Mouse (Mus musculus): ENCODE measurements around the gene Zic5. TPM values are rescaled to one million over a fixed set of nuclear protein-coding genes. Genes with fewer than 3 reads are reported as not detected.
"Not testable (repeated sequence)": the region's sequence is repeated elsewhere in the genome, so short reads cannot be mapped to it uniquely, and the experiment has no call there.

The Zic5 gene
- polyA plus RNA-seq, 1 experiment, result not detected

GRCm38 (mm10) chr14:122467926-122468841 is 2.7 kb upstream of the Zic5 start:
- no peak for DNase-seq (ENCODE audit: low read depth, low spot score)
- WGBS, result 8% methylated on average over 23 of the region's 23 CpGs

DNA sequence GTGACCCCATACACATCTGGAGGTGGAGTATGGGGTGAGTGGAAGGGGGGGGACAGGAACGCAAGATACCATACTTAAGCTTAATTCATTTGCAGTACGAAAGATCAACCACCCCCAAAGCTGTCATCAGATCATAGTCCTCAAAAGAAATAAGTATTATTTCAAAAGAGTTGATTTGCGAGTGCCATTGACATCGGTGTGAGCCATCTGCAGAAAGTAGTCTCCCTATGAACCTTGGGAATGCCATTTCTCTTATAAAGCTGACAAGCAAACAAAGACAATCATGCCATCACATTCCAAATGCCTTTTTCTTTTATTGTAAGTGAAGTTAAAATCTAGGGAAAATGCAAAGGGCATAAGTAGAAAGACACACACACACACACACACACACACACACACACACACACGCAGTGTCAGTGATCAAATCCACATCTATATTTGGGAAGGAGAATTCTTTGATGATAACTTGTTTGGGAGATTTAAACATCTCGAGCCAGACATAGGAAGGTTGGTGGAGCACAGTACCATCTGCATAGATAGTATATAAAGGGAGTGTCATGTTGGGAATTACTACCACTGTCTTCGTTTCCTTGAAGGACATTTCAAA is 1.4 kb upstream of the Zic5 start:
- no peak for DNase-seq (ENCODE audit: low read depth, low spot score)
- 44% methylated on average over 7 of the region's 7 CpGs for WGBS

DNA sequence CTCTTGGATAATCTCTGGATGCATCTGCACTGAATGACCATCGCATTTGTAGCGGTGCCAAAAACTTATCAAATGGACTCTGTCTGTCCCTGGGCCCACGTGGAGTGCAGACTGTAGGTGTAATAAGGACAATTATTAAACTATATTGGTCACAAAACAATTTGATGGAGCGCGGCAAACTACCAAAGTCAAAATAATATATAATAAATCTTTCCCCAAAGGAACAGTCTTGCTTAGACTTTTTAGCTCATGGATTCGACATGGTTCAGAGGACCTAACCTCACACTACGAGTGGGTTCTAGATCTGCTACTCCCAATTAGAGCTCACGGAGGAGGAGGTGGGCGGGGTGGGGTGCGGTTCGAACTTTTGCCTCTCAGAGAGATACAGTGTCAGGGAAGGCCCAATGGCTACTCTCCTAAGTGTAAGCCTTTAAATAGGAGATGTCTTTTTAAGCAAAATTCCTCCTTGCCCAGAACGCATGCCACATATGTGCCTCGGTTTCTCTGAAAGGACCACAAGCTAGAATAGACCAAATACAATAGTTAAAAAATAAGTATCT is 534 bp upstream of the Zic5 start:
- no peak for DNase-seq (ENCODE audit: low read depth, low spot score)

DNA sequence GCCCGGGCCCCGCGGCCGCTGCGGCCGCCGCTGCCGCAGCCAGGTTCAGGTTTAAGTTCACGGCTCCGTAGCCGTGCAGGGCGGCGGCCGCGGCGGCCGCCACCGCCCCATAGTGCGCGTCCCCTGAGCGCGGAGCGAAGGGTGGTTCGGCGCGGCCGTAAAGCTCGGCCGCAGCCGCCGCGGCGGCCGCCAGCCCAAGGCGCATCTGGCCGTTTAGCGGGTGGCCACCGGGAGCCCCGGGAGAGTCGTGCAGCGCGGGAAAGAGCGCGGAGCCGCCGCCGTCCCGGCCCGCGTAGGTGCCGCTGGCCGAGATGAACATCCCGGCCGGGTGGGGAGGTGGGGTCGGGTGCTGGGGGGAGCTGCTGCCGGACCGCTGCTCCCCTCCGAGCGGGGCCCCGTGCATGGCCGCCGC is 1.1 kb downstream of the Zic5 start:
- under 1% methylated on average over 62 of the region's 62 CpGs for WGBS
- DNase-seq (ENCODE audit: low read depth, low spot score), result no peak

More for the DNA sequence above, 534 bp upstream of the Zic5 start:
- 20% methylated on average over 13 of the region's 13 CpGs for WGBS

GRCm38 (mm10) chr14:122463734-122464341 is 1.6 kb downstream of the Zic5 start:
- not testable (repeated sequence) for DNase-seq (ENCODE audit: low read depth, low spot score)
- 1% methylated on average over 57 of the region's 58 CpGs for WGBS

- 4% methylated on average over 40 of the region's 40 CpGs for WGBS
- DNase-seq (ENCODE audit: low read depth, low spot score), result no peak
Measured at GRCm38 (mm10) chr14:122463080-122463691, 2.3 kb downstream of the Zic5 start.

DNA sequence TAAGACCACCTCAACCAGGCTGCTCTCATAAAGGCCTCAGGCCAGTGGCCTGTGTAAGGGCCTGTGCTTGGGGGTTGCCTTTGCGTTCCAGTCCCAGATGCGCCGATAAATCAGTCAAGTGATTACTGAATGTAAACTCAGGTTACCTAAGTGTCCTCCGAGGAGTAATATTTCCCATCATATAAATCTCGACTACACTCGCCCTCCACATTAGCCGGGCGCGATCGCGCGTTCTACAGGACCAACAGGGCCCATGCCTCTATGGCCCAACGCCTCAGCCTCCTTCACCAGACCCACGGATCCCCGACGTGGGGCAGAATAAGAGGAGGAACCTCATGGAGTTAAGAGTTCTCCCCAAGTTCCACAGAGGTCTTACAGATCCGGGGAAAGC is 2.8 kb downstream of the Zic5 start:
- no peak for DNase-seq (ENCODE audit: low read depth, low spot score)
- WGBS, result 39% methylated on average over 17 of the region's 17 CpGs

DNA sequence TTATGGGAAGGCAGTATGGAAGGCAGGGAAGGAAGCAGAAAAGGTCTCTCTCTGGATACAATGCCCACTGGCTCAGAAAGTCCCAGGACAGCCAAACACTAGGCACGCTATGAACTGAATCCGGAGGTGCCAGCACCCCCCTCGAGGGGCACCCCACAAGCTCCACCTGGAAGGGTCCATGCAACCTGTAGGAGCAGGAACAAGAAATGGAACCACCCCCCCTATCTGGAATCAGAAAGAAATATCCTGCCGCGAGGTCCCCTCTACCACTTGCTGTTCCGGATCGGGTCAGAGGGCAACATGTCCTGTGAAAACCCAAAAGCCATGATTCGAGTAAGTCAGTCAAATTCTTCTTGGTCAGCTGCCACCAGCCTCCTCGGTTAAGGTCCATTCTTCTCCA is 3.5 kb downstream of the Zic5 start:
- DNase-seq (ENCODE audit: low read depth, low spot score), result no peak
- 33% methylated on average over 9 of the region's 9 CpGs for WGBS

GRCm38 (mm10) chr14:122461500-122461899 is 4.0 kb downstream of the Zic5 start:
- 45% methylated on average over 3 of the region's 3 CpGs for WGBS

GRCm38 (mm10) chr14:122460226-122460625 is 5.3 kb downstream of the Zic5 start:
- DNase-seq (ENCODE audit: low read depth, low spot score), result no peak
- 43% methylated on average over 5 of the region's 5 CpGs for WGBS

More at GRCm38 (mm10) chr14:122461500-122461899, 4.0 kb downstream of the Zic5 start:
- no peak for DNase-seq (ENCODE audit: low read depth, low spot score)

- 90% methylated on average over 1 of the region's 1 CpGs for whole genome bisulfite sequencing
- no peak for DNase-seq (ENCODE audit: low read depth, low spot score)
Measured at GRCm38 (mm10) chr14:122459776-122460175, 5.7 kb downstream of the Zic5 start.

- WGBS, result 81% methylated on average over 10 of the region's 12 CpGs
- DNase-seq (ENCODE audit: low read depth, low spot score), result not testable (repeated sequence)
Measured at GRCm38 (mm10) chr14:122459332-122459731, 6.1 kb downstream of the Zic5 start.

- 62% methylated on average over 4 of the region's 4 CpGs for WGBS
Measured at GRCm38 (mm10) chr14:122455562-122455958, 9.9 kb downstream of the Zic5 start.

DNA sequence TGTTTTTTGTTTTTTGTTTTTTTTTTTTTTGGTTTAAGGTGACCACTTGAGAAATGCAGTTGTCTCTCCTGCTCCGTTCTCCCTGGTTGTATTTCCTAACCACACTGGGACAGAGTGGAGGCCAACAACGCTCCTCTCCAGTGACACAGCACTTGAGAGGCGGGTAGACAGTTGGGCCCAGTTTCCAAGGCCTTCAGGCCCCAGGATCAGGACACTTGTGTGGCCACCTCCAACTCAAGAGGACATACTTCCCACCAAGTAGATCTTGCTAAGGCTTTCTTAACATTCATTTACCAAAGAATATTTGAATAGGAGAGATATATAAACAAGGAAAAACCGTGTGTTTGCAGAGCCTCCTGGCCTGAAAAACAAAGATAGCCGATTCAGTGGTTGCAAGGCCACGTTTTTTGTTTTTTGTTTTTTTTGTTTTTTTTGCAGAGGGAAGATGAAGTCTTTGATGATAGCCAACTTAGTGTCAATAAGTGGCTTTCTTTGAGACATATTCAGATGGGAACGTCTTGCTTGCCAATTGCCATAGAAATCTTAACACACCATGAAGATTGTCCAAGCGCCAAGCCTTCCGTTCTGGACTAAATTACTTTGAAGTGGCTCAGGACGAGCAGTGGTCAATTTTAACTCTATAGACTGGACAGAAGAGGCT is 10.4 kb downstream of the Zic5 start:
- 66% methylated on average over 10 of the region's 10 CpGs for WGBS
- DNase-seq (ENCODE audit: low read depth, low spot score), result no peak

More at GRCm38 (mm10) chr14:122455562-122455958, 9.9 kb downstream of the Zic5 start:
- no peak for DNase-seq (ENCODE audit: low read depth, low spot score)

GRCm38 (mm10) chr14:122453996-122454738 is 11.3 kb downstream of the Zic5 start:
- 17% methylated on average over 12 of the region's 12 CpGs for WGBS
- no peak for DNase-seq (ENCODE audit: low read depth, low spot score)

GRCm38 (mm10) chr14:122453388-122453995 is 12.0 kb downstream of the Zic5 start:
- DNase-seq (ENCODE audit: low read depth, low spot score), result no peak
- WGBS, result 6% methylated on average over 32 of the region's 32 CpGs

- no peak for DNase-seq (ENCODE audit: low read depth, low spot score)
- WGBS, result 36% methylated on average over 13 of the region's 13 CpGs
Measured at GRCm38 (mm10) chr14:122452701-122453387, 12.6 kb downstream of the Zic5 start.

Data from large intestine, adult 2 months (tissue).